Mouse (Mus musculus): Measurements from ENCODE around the gene Atrnl1. TPM values are rescaled to one million over a fixed set of nuclear protein-coding genes. Genes with fewer than 3 reads are reported as not detected.

Atrnl1 gene
- polyA plus RNA-seq, 1 experiment, result not detected

GRCm38 (mm10) chr19:57764576-57765371 is 153.9 kb downstream of the Atrnl1 start:
- Histone ChIP-seq H3K4me1 (ENCODE audit: control insufficient read depth, insufficient read depth, low read length) (no peaks in the 10 kb centered on the region), H3K27ac (ENCODE audit: insufficient read depth, low read depth, low read length) (no peak overlapping the region), H3K4me3 (ENCODE audit: insufficient read depth, low read depth, low read length) (no peak overlapping the region)
- WGBS, result 88% methylated on average over 16 of the region's 16 CpGs
- TF ChIP-seq CTCF (IDR thresholded peaks at IDR 0.05; ENCODE audit: insufficient read depth, low read depth, low read length) (no peak), POLR2A (IDR thresholded peaks at IDR 0.05; ENCODE audit: insufficient read depth, low read depth, low read length) (no peak)

GRCm38 (mm10) chr19:57767051-57767450 is 156.2 kb downstream of the Atrnl1 start:
- 86% methylated on average over 2 of the region's 2 CpGs for WGBS
- Histone ChIP-seq H3K4me3 (ENCODE audit: insufficient read depth, low read depth, low read length) (no peak overlapping the region), H3K4me1 (ENCODE audit: control insufficient read depth, insufficient read depth, low read length) (no peaks in the 10 kb centered on the region), H3K27ac (ENCODE audit: insufficient read depth, low read depth, low read length) (no peak overlapping the region)
- TF ChIP-seq POLR2A (IDR thresholded peaks at IDR 0.05; ENCODE audit: insufficient read depth, low read depth, low read length) (no peak), CTCF (IDR thresholded peaks at IDR 0.05; ENCODE audit: insufficient read depth, low read depth, low read length) (no peak)

DNA sequence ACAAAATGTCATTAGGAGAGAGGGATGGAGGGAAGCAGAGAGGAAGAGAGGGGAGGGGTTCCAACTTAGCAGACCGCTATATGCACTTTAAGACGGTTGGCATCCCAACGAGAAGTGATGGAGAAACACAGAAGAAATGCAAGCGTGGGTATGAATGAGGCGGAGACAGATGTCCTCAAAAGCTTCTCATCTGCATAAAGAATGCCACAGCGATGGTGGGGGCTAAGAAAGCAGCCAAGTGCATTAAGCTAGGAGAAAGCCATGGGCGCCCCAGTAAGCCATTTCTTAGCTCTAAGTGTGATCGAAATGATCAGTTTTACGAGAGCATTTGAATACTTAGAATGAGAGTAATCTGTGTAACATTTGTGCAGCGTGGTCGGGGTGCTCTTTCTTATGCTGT is 157.8 kb downstream of the Atrnl1 start:
- 88% methylated on average over 11 of the region's 11 CpGs for WGBS
- no peak for TF ChIP-seq POLR2A (IDR thresholded peaks at IDR 0.05; ENCODE audit: insufficient read depth, low read depth, low read length)
- no peak for TF ChIP-seq CTCF (IDR thresholded peaks at IDR 0.05; ENCODE audit: insufficient read depth, low read depth, low read length)
- no peaks in the 10 kb centered on the region for H3K4me1 ChIP-seq (ENCODE audit: control insufficient read depth, insufficient read depth, low read length)
- no peak overlapping the region for H3K27ac ChIP-seq (ENCODE audit: insufficient read depth, low read depth, low read length)
- H3K4me3 ChIP-seq (ENCODE audit: insufficient read depth, low read depth, low read length), result no peak overlapping the region

DNA sequence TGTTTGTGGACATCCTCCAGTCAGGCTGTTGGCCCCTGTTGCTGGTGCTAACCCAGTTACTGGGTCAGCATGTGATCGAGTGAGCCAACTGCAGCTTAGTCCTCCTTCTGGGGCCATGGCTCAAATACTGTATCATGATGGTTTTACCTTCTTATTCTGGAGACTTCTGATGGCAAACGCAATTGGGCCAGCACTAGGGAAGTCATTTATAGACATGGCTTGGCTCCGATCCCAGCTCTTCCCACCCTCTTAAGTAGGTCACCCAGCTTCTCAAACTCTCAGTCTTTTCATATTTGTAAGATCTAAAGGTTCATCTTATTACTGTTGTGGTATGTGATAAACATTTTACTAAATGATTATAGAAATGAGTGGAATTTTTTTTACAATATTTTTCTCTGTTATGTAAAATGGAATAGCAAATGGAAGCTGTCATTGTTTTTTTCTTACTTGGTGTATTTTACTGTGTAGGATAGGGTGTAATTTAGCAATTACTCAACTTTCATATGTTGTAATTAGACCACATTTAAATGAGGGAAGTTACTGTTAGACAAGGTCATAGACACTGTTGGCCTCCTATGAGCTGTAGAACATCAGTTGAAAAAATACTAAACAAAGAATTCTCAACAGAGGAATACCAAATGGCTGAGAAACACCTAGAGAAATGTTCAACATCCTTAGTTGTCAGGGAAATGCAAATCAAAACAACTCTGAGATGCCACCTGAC is 171.7 kb downstream of the Atrnl1 start:
- H3K27ac ChIP-seq (ENCODE audit: insufficient read depth, low read depth, low read length), result no peak overlapping the region
- TF ChIP-seq CTCF (IDR thresholded peaks at IDR 0.05; ENCODE audit: insufficient read depth, low read depth, low read length) (no peak), POLR2A (IDR thresholded peaks at IDR 0.05; ENCODE audit: insufficient read depth, low read depth, low read length) (no peak)
- no peak overlapping the region for H3K4me3 ChIP-seq (ENCODE audit: insufficient read depth, low read depth, low read length)
- 62% methylated on average over 3 of the region's 3 CpGs for WGBS
- H3K4me1 ChIP-seq (ENCODE audit: control insufficient read depth, insufficient read depth, low read length), result no peaks in the 10 kb centered on the region

DNA sequence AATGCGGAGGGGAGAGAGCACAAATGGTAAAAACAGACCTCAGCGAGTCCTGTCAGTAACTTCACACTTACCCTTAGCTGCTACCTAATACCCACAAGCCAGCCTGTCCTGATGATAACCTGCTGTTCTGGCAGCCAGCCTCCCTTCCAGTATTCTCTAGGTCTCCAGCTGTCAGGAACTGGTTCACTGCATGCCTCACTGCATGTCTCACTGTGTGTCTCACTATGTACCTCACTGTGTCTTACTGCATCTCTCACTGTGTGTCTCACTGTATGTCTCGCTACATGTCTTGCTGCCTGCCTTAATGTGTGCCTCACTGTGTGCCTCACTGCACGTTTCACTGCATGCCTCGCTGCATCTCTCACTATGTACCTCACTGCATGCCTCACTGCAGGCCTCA is 175.9 kb downstream of the Atrnl1 start:
- no peak for TF ChIP-seq POLR2A (IDR thresholded peaks at IDR 0.05; ENCODE audit: insufficient read depth, low read depth, low read length)
- no peak for TF ChIP-seq CTCF (IDR thresholded peaks at IDR 0.05; ENCODE audit: insufficient read depth, low read depth, low read length)

DNA sequence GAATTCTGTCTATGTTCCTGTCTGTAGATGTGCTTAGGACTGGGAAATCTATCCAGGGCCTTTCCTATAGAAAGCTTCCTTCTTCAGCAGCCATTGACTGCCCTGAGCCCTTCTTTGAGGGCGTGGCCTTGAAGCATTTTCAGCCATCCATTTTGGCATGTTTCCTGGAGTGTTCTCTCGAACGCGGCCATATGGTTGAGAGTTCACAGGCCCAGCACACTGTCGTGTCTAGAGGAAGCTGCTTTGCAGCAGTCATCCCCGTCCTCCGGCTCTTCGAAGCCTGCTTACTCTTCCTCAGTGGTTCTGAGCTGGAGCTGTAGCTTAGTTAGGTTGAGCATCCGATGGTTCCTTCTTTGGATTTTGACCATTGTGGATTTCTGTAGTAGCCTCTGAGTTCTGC is 191.4 kb downstream of the Atrnl1 start:
- no peak overlapping the region for H3K4me3 ChIP-seq (ENCODE audit: insufficient read depth, low read depth, low read length)
- WGBS, result 94% methylated on average over 9 of the region's 9 CpGs
- no peak overlapping the region for H3K27ac ChIP-seq (ENCODE audit: insufficient read depth, low read depth, low read length)
- TF ChIP-seq POLR2A (IDR thresholded peaks at IDR 0.05; ENCODE audit: insufficient read depth, low read depth, low read length) (no peak), CTCF (IDR thresholded peaks at IDR 0.05; ENCODE audit: insufficient read depth, low read depth, low read length) (no peak)
- no peaks in the 10 kb centered on the region for H3K4me1 ChIP-seq (ENCODE audit: control insufficient read depth, insufficient read depth, low read length)

More for the DNA sequence above, 175.9 kb downstream of the Atrnl1 start:
- H3K27ac ChIP-seq (ENCODE audit: insufficient read depth, low read depth, low read length), result no peak overlapping the region
- H3K4me3 ChIP-seq (ENCODE audit: insufficient read depth, low read depth, low read length), result no peak overlapping the region
- WGBS, result 89% methylated on average over 5 of the region's 5 CpGs
- H3K4me1 ChIP-seq (ENCODE audit: control insufficient read depth, insufficient read depth, low read length), result no peaks in the 10 kb centered on the region

DNA sequence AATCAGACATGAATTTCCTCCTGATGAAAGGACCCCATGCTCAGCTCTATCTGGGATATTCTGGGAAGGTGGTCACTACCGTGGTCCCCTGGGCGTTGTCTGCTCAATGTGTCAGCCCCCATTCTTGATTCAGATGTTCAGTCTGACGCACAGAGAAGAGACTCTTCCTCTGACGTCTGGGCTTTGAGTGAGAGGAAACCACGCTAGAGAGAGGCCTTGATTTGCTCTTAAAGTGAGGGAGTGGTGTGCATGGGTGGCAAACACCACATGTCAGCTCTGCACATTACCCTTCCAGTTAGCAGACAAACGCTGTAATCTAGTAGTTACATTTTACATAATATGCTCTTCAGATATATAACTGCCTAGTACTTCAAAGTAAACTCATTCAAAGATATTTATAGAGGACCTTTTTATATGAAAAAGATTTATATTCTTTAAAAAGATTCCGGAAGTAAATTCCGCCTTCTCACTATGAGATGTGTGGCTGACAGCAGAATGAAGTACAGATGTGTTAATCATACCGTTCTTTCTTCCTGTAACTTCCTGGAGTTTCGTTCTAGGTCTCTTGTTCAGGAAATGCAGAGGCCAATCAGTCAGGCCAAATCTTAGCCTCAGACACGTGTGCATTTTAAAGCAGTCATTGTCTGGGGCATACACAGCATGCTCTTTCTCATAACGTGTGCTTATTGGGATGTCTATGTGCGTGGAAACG is 192.1 kb downstream of the Atrnl1 start:
- 70% methylated on average over 14 of the region's 14 CpGs for WGBS
- no peak for TF ChIP-seq POLR2A (IDR thresholded peaks at IDR 0.05; ENCODE audit: insufficient read depth, low read depth, low read length)
- TF ChIP-seq CTCF (IDR thresholded peaks at IDR 0.05; ENCODE audit: insufficient read depth, low read depth, low read length), result no peak
- H3K4me1 ChIP-seq (ENCODE audit: control insufficient read depth, insufficient read depth, low read length), result no peaks in the 10 kb centered on the region
- H3K27ac ChIP-seq (ENCODE audit: insufficient read depth, low read depth, low read length), result no peak overlapping the region
- no peak overlapping the region for H3K4me3 ChIP-seq (ENCODE audit: insufficient read depth, low read depth, low read length)

DNA sequence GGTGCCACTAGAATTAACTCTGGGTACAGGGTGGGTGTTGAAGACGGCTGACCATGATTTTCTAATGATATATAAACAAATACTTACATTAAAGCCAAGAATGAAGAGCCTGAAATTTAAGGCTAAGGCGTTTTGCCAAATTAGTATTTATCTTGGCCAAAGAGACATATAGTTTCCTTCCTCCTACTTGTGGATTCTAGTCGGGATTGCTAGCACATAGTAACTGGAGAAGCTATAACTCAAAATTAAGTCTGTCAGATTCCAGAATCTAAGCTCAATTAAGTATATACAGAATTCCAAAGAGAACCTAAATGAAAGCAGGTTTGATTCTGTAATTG is 192.6 kb downstream of the Atrnl1 start:
- no peak for TF ChIP-seq POLR2A (IDR thresholded peaks at IDR 0.05; ENCODE audit: insufficient read depth, low read depth, low read length)
- no peak for TF ChIP-seq CTCF (IDR thresholded peaks at IDR 0.05; ENCODE audit: insufficient read depth, low read depth, low read length)
- no peaks in the 10 kb centered on the region for H3K4me1 ChIP-seq (ENCODE audit: control insufficient read depth, insufficient read depth, low read length)
- 61% methylated on average over 3 of the region's 3 CpGs for WGBS

GRCm38 (mm10) chr19:57808363-57808762 is 197.5 kb downstream of the Atrnl1 start:
- H3K4me3 ChIP-seq (ENCODE audit: insufficient read depth, low read depth, low read length), result no peak overlapping the region
- no peaks in the 10 kb centered on the region for H3K4me1 ChIP-seq (ENCODE audit: control insufficient read depth, insufficient read depth, low read length)
- TF ChIP-seq POLR2A (IDR thresholded peaks at IDR 0.05; ENCODE audit: insufficient read depth, low read depth, low read length) (no peak), CTCF (IDR thresholded peaks at IDR 0.05; ENCODE audit: insufficient read depth, low read depth, low read length) (no peak)
- 93% methylated on average over 2 of the region's 2 CpGs for WGBS
- H3K27ac ChIP-seq (ENCODE audit: insufficient read depth, low read depth, low read length), result no peak overlapping the region

More for the DNA sequence above, 192.6 kb downstream of the Atrnl1 start:
- H3K27ac ChIP-seq (ENCODE audit: insufficient read depth, low read depth, low read length), result no peak overlapping the region
- H3K4me3 ChIP-seq (ENCODE audit: insufficient read depth, low read depth, low read length), result no peak overlapping the region
